Mouse (Mus musculus) CD8-positive naive resting alpha-beta T cell, adult 2 months (primary cell): ENCODE measurements around the gene Rlbp1.

Experiments
- DNase-seq, 2 experiments: peaks; one replicate each; pipeline ENCODE4 v3.0.0; 2022; ENCODE audit warnings: low read depth in 2 of 2, low spot score in 2 of 2

Gene Rlbp1

GRCm38 (mm10) chr7:79386422-79387133 lies at the start of gene Rlbp1:
Gene Rlbp1 (minus strand): TSS chr7:79387048.
- no peak for DNase-seq

- no peak for DNase-seq
Observed at GRCm38 (mm10) chr7:79428243-79428642, 41.4 kb upstream of the Rlbp1 start.

GRCm38 (mm10) chr7:79425804-79426203 lies 39.0 kb upstream of the Rlbp1 start:
- DNase-seq: no peak

- no peak for DNase-seq
Observed at GRCm38 (mm10) chr7:79422876-79423275, 36.0 kb upstream of the Rlbp1 start.

GRCm38 (mm10) chr7:79419950-79420349 lies 33.1 kb upstream of the Rlbp1 start:
- DNase-seq: no peak

GRCm38 (mm10) chr7:79414449-79415375 lies 27.9 kb upstream of the Rlbp1 start:
- no peak for DNase-seq

GRCm38 (mm10) chr7:79400296-79400695 lies 13.4 kb upstream of the Rlbp1 start:
- no peak for DNase-seq

GRCm38 (mm10) chr7:79398971-79399370 lies 12.1 kb upstream of the Rlbp1 start:
- DNase-seq: no peak

GRCm38 (mm10) chr7:79398426-79398825 lies 11.6 kb upstream of the Rlbp1 start:
- DNase-seq: no peak

GRCm38 (mm10) chr7:79397446-79397963 lies 10.7 kb upstream of the Rlbp1 start:
- DNase-seq: no peak

GRCm38 (mm10) chr7:79395186-79395585 lies 8.3 kb upstream of the Rlbp1 start:
- no peak for DNase-seq

GRCm38 (mm10) chr7:79394666-79395065 lies 7.8 kb upstream of the Rlbp1 start:
- no peak for DNase-seq

GRCm38 (mm10) chr7:79393924-79394323 lies 7.1 kb upstream of the Rlbp1 start:
- no peak for DNase-seq

- peak; percentile 36 to 52 for DNase-seq
Observed at GRCm38 (mm10) chr7:79392860-79393513, 6.1 kb upstream of the Rlbp1 start.

GRCm38 (mm10) chr7:79391883-79392649 lies 5.2 kb upstream of the Rlbp1 start, which contains the start of gene Fanci:
Gene Fanci (plus strand): TSS chr7:79391929.
- peak; percentile 88 to 95 for DNase-seq

- no peak for DNase-seq
Observed at GRCm38 (mm10) chr7:79391471-79391870, 4.6 kb upstream of the Rlbp1 start.

- DNase-seq: no peak
Observed at GRCm38 (mm10) chr7:79390141-79390708, 3.4 kb upstream of the Rlbp1 start.

GRCm38 (mm10) chr7:79388671-79389206 lies 1.9 kb upstream of the Rlbp1 start:
- no peak for DNase-seq

GRCm38 (mm10) chr7:79387991-79388390 lies 1.1 kb upstream of the Rlbp1 start:
- no peak for DNase-seq

- DNase-seq: no peak
Observed at GRCm38 (mm10) chr7:79387140-79387539, 292 bp upstream of the Rlbp1 start.
